Mouse (Mus musculus): ENCODE data around the gene Mrps23. TPM values are rescaled to one million over a fixed set of nuclear protein-coding genes. Genes with fewer than 3 reads are reported as not detected.

Gene Mrps23
- polyA plus RNA-seq, 1 experiment from 2014 or later, result 105 TPM

GRCm38 (mm10) chr11:88233528-88234427 is 29.6 kb downstream of the Mrps23 start:
- peaks cover 12% of the 10 kb centered on the region for H3K4me1 ChIP-seq (ENCODE audit: control insufficient read depth, insufficient read depth, low read length)
- H3K4me2 ChIP-seq (ENCODE audit: low read depth, low read length), result no peak overlapping the region
- no peak overlapping the region for H3K27ac ChIP-seq (ENCODE audit: low read length)
- H3K9me3 ChIP-seq (replicated peaks; ENCODE audit: control insufficient read depth, low read length), result no peaks in the 10 kb centered on the region
- H3K27me3 ChIP-seq (ENCODE audit: control insufficient read depth, insufficient read depth, low read length), result no peaks in the 10 kb centered on the region
- WGBS, result 51% methylated on average over 17 of the region's 17 CpGs
- no peak overlapping the region for H3K9ac ChIP-seq (ENCODE audit: low read length)
- H3K4me3 ChIP-seq (ENCODE audit: low read length), result no peak overlapping the region
- ATAC-seq (replicated peaks; ENCODE audit: extremely low read depth, insufficient read depth, low FRiP score), result peak; percentile 42
- H3K36me3 ChIP-seq (ENCODE audit: control insufficient read depth, insufficient read depth), result no peaks in the 10 kb centered on the region

DNA sequence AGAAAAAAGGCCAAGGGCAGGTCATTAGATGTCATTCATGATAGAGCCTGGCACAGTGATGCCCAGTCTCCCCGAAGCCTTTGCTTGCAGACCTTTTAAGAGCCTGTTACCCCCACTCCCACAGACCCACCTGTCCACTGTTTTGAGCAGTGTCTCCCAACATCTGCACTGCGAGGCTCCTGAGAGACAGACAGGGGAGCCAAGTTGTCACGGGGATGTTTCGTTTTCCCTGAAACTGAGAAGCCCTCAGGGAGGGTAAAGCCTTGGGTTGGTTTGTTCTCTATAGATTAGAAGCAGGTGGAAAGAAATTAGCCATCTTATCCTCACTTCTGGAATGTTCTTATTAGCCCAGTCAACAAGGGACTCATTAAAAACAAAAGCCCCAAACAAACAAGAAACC is 30.6 kb downstream of the Mrps23 start:
- H3K36me3 ChIP-seq (ENCODE audit: control insufficient read depth, insufficient read depth), result no peaks in the 10 kb centered on the region
- H3K4me3 ChIP-seq (ENCODE audit: low read length), result no peak overlapping the region
- WGBS, result 60% methylated on average over 4 of the region's 4 CpGs
- no peak overlapping the region for H3K27ac ChIP-seq (ENCODE audit: low read length)
- peaks cover 12% of the 10 kb centered on the region for H3K4me1 ChIP-seq (ENCODE audit: control insufficient read depth, insufficient read depth, low read length)
- H3K27me3 ChIP-seq (ENCODE audit: control insufficient read depth, insufficient read depth, low read length), result no peaks in the 10 kb centered on the region
- no peak overlapping the region for H3K4me2 ChIP-seq (ENCODE audit: low read depth, low read length)
- ATAC-seq (replicated peaks; ENCODE audit: extremely low read depth, insufficient read depth, low FRiP score), result no peak
- H3K9ac ChIP-seq (ENCODE audit: low read length), result no peak overlapping the region
- H3K9me3 ChIP-seq (replicated peaks; ENCODE audit: control insufficient read depth, low read length), result no peaks in the 10 kb centered on the region

GRCm38 (mm10) chr11:88235221-88236203 is 31.3 kb downstream of the Mrps23 start:
- 0 out of 2 replicates have a peak overlapping the region, but pooled peaks have one; percentile 11 for H3K9ac ChIP-seq (ENCODE audit: low read length)
- peak overlapping the region; percentile 12; the same call in 1 of the 2 replicates for H3K4me3 ChIP-seq (ENCODE audit: low read length)
- H3K27me3 ChIP-seq (ENCODE audit: control insufficient read depth, insufficient read depth, low read length), result no peaks in the 10 kb centered on the region
- H3K36me3 ChIP-seq (ENCODE audit: control insufficient read depth, insufficient read depth), result no peaks in the 10 kb centered on the region
- peak overlapping the region; percentile 39; the same call in 1 of the 2 replicates for H3K27ac ChIP-seq (ENCODE audit: low read length)
- peaks cover 12% of the 10 kb centered on the region for H3K4me1 ChIP-seq (ENCODE audit: control insufficient read depth, insufficient read depth, low read length)
- WGBS, result 26% methylated on average over 23 of the region's 23 CpGs
- H3K4me2 ChIP-seq (ENCODE audit: low read depth, low read length), result peak overlapping the region; percentile 48
- no peak for ATAC-seq (replicated peaks; ENCODE audit: extremely low read depth, insufficient read depth, low FRiP score)
- H3K9me3 ChIP-seq (replicated peaks; ENCODE audit: control insufficient read depth, low read length), result no peaks in the 10 kb centered on the region

DNA sequence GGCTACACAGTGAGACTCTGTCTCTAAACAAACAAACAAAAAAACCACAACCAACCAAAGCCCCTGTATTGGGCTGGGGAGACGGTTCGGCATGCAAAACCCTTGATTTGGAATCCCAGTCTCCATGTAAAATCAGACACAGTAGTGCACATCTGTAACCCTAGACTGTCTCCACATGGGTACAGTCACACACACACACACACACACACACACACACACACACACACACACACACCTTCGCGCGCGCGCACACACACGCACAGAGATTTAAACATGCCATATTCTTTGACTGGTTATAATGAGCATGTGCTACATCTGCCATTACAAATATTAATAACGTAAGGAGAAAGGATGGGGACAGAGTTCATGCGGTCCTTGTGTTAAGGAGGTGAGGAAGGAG is 36.1 kb downstream of the Mrps23 start:
- WGBS, result 90% methylated on average over 10 of the region's 10 CpGs
- no peaks in the 10 kb centered on the region for H3K9me3 ChIP-seq (replicated peaks; ENCODE audit: control insufficient read depth, low read length)
- ATAC-seq (replicated peaks; ENCODE audit: extremely low read depth, insufficient read depth, low FRiP score), result no peak
- H3K9ac ChIP-seq (ENCODE audit: low read length), result no peak overlapping the region
- no peak overlapping the region for H3K4me2 ChIP-seq (ENCODE audit: low read depth, low read length)
- H3K4me3 ChIP-seq (ENCODE audit: low read length), result no peak overlapping the region
- H3K27me3 ChIP-seq (ENCODE audit: control insufficient read depth, insufficient read depth, low read length), result no peaks in the 10 kb centered on the region
- no peak overlapping the region for H3K27ac ChIP-seq (ENCODE audit: low read length)
- H3K4me1 ChIP-seq (ENCODE audit: control insufficient read depth, insufficient read depth, low read length), result peaks cover 9% of the 10 kb centered on the region
- no peaks in the 10 kb centered on the region for H3K36me3 ChIP-seq (ENCODE audit: control insufficient read depth, insufficient read depth)

DNA sequence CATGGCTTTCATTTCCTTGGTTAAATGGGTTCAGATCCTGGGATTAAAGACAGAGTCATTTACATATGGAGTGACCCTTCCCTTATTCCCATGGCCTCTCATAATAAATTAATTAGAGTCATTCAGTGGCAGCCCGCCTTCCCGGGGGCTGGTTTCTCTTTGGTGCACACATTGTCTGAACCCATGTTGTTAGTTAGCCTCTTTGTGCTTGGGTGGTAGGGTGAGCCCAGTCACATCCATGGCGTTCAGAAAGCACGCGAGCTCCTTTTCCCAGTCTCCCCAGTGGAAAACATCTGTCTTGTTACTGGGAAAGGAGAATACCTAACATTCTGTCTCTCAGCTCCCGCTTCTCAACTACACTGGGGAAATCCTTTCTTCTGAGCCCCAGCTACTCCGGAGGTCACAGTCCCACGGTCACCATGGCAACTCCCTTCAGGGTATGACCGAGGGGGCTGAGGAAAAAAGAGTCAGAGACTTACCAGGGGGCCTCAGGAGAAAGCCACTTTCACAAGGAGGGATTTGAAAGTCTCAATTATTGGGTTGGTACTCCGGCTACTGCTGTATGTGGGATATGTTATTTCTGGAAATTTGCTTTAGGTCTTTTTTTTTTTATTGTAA is 36.7 kb downstream of the Mrps23 start:
- Histone ChIP-seq H3K4me1 (ENCODE audit: control insufficient read depth, insufficient read depth, low read length) (peaks cover 4% of the 10 kb centered on the region), H3K27ac (ENCODE audit: low read length) (no peak overlapping the region), H3K9me3 (replicated peaks; ENCODE audit: control insufficient read depth, low read length) (no peaks in the 10 kb centered on the region), H3K27me3 (ENCODE audit: control insufficient read depth, insufficient read depth, low read length) (no peaks in the 10 kb centered on the region), H3K9ac (ENCODE audit: low read length) (no peak overlapping the region), H3K36me3 (ENCODE audit: control insufficient read depth, insufficient read depth) (no peaks in the 10 kb centered on the region), H3K4me3 (ENCODE audit: low read length) (no peak overlapping the region), H3K4me2 (ENCODE audit: low read depth, low read length) (no peak overlapping the region)
- no peak for ATAC-seq (replicated peaks; ENCODE audit: extremely low read depth, insufficient read depth, low FRiP score)
- 41% methylated on average over 10 of the region's 10 CpGs for WGBS

- H3K27ac ChIP-seq (ENCODE audit: low read length), result no peak overlapping the region
Observed at GRCm38 (mm10) chr11:88241468-88242301, 37.5 kb downstream of the Mrps23 start.

GRCm38 (mm10) chr11:88245581-88246170 is 41.5 kb downstream of the Mrps23 start:
- Histone ChIP-seq H3K27me3 (ENCODE audit: control insufficient read depth, insufficient read depth, low read length) (no peaks in the 10 kb centered on the region), H3K4me1 (ENCODE audit: control insufficient read depth, insufficient read depth, low read length) (peaks cover 12% of the 10 kb centered on the region), H3K9me3 (replicated peaks; ENCODE audit: control insufficient read depth, low read length) (no peaks in the 10 kb centered on the region), H3K9ac (ENCODE audit: low read length) (no peak overlapping the region), H3K4me2 (ENCODE audit: low read depth, low read length) (no peak overlapping the region), H3K27ac (ENCODE audit: low read length) (no peak overlapping the region), H3K36me3 (ENCODE audit: control insufficient read depth, insufficient read depth) (no peaks in the 10 kb centered on the region), H3K4me3 (ENCODE audit: low read length) (no peak overlapping the region)
- ATAC-seq (replicated peaks; ENCODE audit: extremely low read depth, insufficient read depth, low FRiP score), result no peak
- 81% methylated on average over 14 of the region's 14 CpGs for WGBS

More at GRCm38 (mm10) chr11:88241468-88242301, 37.5 kb downstream of the Mrps23 start:
- peaks cover 4% of the 10 kb centered on the region for H3K4me1 ChIP-seq (ENCODE audit: control insufficient read depth, insufficient read depth, low read length)
- no peak overlapping the region for H3K4me3 ChIP-seq (ENCODE audit: low read length)
- no peak for ATAC-seq (replicated peaks; ENCODE audit: extremely low read depth, insufficient read depth, low FRiP score)
- no peaks in the 10 kb centered on the region for H3K36me3 ChIP-seq (ENCODE audit: control insufficient read depth, insufficient read depth)
- H3K4me2 ChIP-seq (ENCODE audit: low read depth, low read length), result no peak overlapping the region
- H3K9ac ChIP-seq (ENCODE audit: low read length), result no peak overlapping the region
- WGBS, result 59% methylated on average over 12 of the region's 12 CpGs
- H3K27me3 ChIP-seq (ENCODE audit: control insufficient read depth, insufficient read depth, low read length), result no peaks in the 10 kb centered on the region
- no peaks in the 10 kb centered on the region for H3K9me3 ChIP-seq (replicated peaks; ENCODE audit: control insufficient read depth, low read length)

DNA sequence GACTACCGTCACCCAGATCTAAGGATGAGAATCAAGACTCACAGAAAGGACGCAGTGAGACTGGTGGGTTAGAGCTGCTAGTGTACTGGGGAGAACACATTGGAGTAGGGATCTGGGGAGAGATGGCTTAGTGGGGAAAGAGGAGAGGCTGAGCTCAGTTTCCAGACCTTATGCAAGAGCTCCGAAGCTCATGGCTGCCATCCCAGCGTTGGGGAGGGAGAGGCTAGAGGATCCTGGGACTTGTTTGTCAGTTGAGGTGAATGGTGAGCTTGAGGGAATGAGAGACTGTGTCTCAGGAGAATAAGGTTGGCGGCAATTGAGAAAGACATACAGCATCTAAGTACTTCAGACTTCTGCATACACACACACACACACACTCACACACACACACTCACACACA is 44.4 kb downstream of the Mrps23 start:
- Histone ChIP-seq H3K27ac (ENCODE audit: low read length) (no peak overlapping the region), H3K36me3 (ENCODE audit: control insufficient read depth, insufficient read depth) (no peaks in the 10 kb centered on the region), H3K9me3 (replicated peaks; ENCODE audit: control insufficient read depth, low read length) (no peaks in the 10 kb centered on the region), H3K9ac (ENCODE audit: low read length) (no peak overlapping the region), H3K27me3 (ENCODE audit: control insufficient read depth, insufficient read depth, low read length) (no peaks in the 10 kb centered on the region), H3K4me1 (ENCODE audit: control insufficient read depth, insufficient read depth, low read length) (peaks cover 32% of the 10 kb centered on the region), H3K4me3 (ENCODE audit: low read length) (no peak overlapping the region), H3K4me2 (ENCODE audit: low read depth, low read length) (no peak overlapping the region)
- WGBS, result 75% methylated on average over 5 of the region's 5 CpGs
- no peak for ATAC-seq (replicated peaks; ENCODE audit: extremely low read depth, insufficient read depth, low FRiP score)

Measured in heart, embryonic 16.5 days (tissue).